Mouse (Mus musculus): Measurements from ENCODE around the gene Fam227a. TPM values are rescaled to one million over a fixed set of nuclear protein-coding genes. Genes with fewer than 3 reads are reported as not detected.

Gene Fam227a
- polyA plus RNA-seq, 1 experiment: 0.74 TPM

- TF ChIP-seq MYOG (IDR thresholded peaks at IDR 0.05; ENCODE audit: control insufficient read depth in 1 of 3, insufficient read depth in 1 of 3, insufficient read length in 2 of 3, low read depth in 2 of 3) (no peak), REST (IDR thresholded peaks at IDR 0.05; ENCODE audit: insufficient read depth, insufficient read length) (no peak), USF1 (IDR thresholded peaks at IDR 0.05; ENCODE audit: low read depth) (no peak), SRF (IDR thresholded peaks at IDR 0.05; ENCODE audit: control insufficient read depth, insufficient read length, low read depth) (no peak), MYOD1 (IDR thresholded peaks at IDR 0.05; ENCODE audit: control insufficient read depth in 1 of 3, insufficient read length in 2 of 3, low read depth in 2 of 3) (no peak), E2F4 (IDR thresholded peaks at IDR 0.05; ENCODE audit: insufficient read depth) (no peak), POLR2A (IDR thresholded peaks at IDR 0.05; ENCODE audit: insufficient read length, low read depth) (no peak)
- H3K27me3 ChIP-seq (ENCODE audit: control insufficient read depth, insufficient read depth, insufficient read length): no peaks in the 10 kb centered on the region
- H3K4me2 ChIP-seq (ENCODE audit: low read depth): no peak overlapping the region
- H3K79me2 ChIP-seq (ENCODE audit: control insufficient read depth, insufficient read depth): no peaks in the 10 kb centered on the region
- H3ac ChIP-seq (ENCODE audit: control insufficient read depth, insufficient read length): no peak overlapping the region
- H3K36me3 ChIP-seq (ENCODE audit: control insufficient read depth, insufficient read depth): no peaks in the 10 kb centered on the region
- no peak overlapping the region for H3K4me3 ChIP-seq
Observed at GRCm38 (mm10) chr15:79598715-79599114, 60.0 kb downstream of the Fam227a start.

GRCm38 (mm10) chr15:79581581-79581980 is 77.2 kb downstream of the Fam227a start:
- no peaks in the 10 kb centered on the region for H3K79me2 ChIP-seq (ENCODE audit: control insufficient read depth, insufficient read depth)

GRCm38 (mm10) chr15:79577671-79578426 is 80.9 kb downstream of the Fam227a start:
- Histone ChIP-seq H3K79me2 (ENCODE audit: control insufficient read depth, insufficient read depth) (no peaks in the 10 kb centered on the region), H3ac (ENCODE audit: control insufficient read depth, insufficient read length) (no peak overlapping the region)
- TF ChIP-seq POLR2AphosphoS2 (IDR thresholded peaks at IDR 0.05; ENCODE audit: insufficient read length, low read depth) (no peak), USF1 (IDR thresholded peaks at IDR 0.05; ENCODE audit: low read depth) (no peak), E2F4 (IDR thresholded peaks at IDR 0.05; ENCODE audit: insufficient read depth) (no peak), POLR2A (IDR thresholded peaks at IDR 0.05; ENCODE audit: insufficient read length, low read depth) (no peak), REST (IDR thresholded peaks at IDR 0.05; ENCODE audit: insufficient read depth, insufficient read length) (no peak), TCF12 (IDR thresholded peaks at IDR 0.05; ENCODE audit: insufficient read depth, poor library complexity, severe bottlenecking) (no peak), MAX (IDR thresholded peaks at IDR 0.05; ENCODE audit: low read depth) (no peak), MYOG (IDR thresholded peaks at IDR 0.05; ENCODE audit: control insufficient read depth in 1 of 3, insufficient read depth in 1 of 3, insufficient read length in 2 of 3, low read depth in 2 of 3) (no peak), CEBPB (IDR thresholded peaks at IDR 0.05; ENCODE audit: insufficient read depth, poor library complexity, severe bottlenecking) (no peak), TCF3 (IDR thresholded peaks at IDR 0.05; ENCODE audit: insufficient read length, low read depth) (no peak), MYOD1 (IDR thresholded peaks at IDR 0.05; ENCODE audit: control insufficient read depth in 1 of 3, insufficient read length in 2 of 3, low read depth in 2 of 3) (no peak), SRF (IDR thresholded peaks at IDR 0.05; ENCODE audit: control insufficient read depth, insufficient read length, low read depth) (no peak)

More at GRCm38 (mm10) chr15:79581581-79581980, 77.2 kb downstream of the Fam227a start:
- H3ac ChIP-seq (ENCODE audit: control insufficient read depth, insufficient read length): no peak overlapping the region
- H3K27me3 ChIP-seq (ENCODE audit: control insufficient read depth, insufficient read depth, insufficient read length): peaks cover 9% of the 10 kb centered on the region
- H3K4me3 ChIP-seq: no peak overlapping the region
- TF ChIP-seq SRF (IDR thresholded peaks at IDR 0.05; ENCODE audit: control insufficient read depth, insufficient read length, low read depth): no peak
- TF ChIP-seq USF1 (IDR thresholded peaks at IDR 0.05; ENCODE audit: low read depth): no peak
- TF ChIP-seq POLR2A (IDR thresholded peaks at IDR 0.05; ENCODE audit: insufficient read length, low read depth): no peak
- no peak for TF ChIP-seq MYOD1 (IDR thresholded peaks at IDR 0.05; ENCODE audit: control insufficient read depth in 1 of 3, insufficient read length in 2 of 3, low read depth in 2 of 3)
- no peak for TF ChIP-seq TCF3 (IDR thresholded peaks at IDR 0.05; ENCODE audit: insufficient read length, low read depth)
- no peak for TF ChIP-seq REST (IDR thresholded peaks at IDR 0.05; ENCODE audit: insufficient read depth, insufficient read length)
- TF ChIP-seq POLR2AphosphoS2 (IDR thresholded peaks at IDR 0.05; ENCODE audit: insufficient read length, low read depth): no peak
- no peak for TF ChIP-seq E2F4 (IDR thresholded peaks at IDR 0.05; ENCODE audit: insufficient read depth)
- TF ChIP-seq TCF12 (IDR thresholded peaks at IDR 0.05; ENCODE audit: insufficient read depth, poor library complexity, severe bottlenecking): no peak
- TF ChIP-seq MAX (IDR thresholded peaks at IDR 0.05; ENCODE audit: low read depth): no peak
- TF ChIP-seq CEBPB (IDR thresholded peaks at IDR 0.05; ENCODE audit: insufficient read depth, poor library complexity, severe bottlenecking): no peak
- TF ChIP-seq MYOG (IDR thresholded peaks at IDR 0.05; ENCODE audit: control insufficient read depth in 1 of 3, insufficient read depth in 1 of 3, insufficient read length in 2 of 3, low read depth in 2 of 3): no peak
- H3K36me3 ChIP-seq (ENCODE audit: control insufficient read depth, insufficient read depth): no peaks in the 10 kb centered on the region
- no peak overlapping the region for H3K4me2 ChIP-seq (ENCODE audit: low read depth)

GRCm38 (mm10) chr15:79576947-79577346 is 81.8 kb downstream of the Fam227a start:
- Histone ChIP-seq H3K79me2 (ENCODE audit: control insufficient read depth, insufficient read depth) (no peaks in the 10 kb centered on the region), H3K4me3 (no peak overlapping the region), H3K4me2 (ENCODE audit: low read depth) (no peak overlapping the region), H3ac (ENCODE audit: control insufficient read depth, insufficient read length) (no peak overlapping the region), H3K27me3 (ENCODE audit: control insufficient read depth, insufficient read depth, insufficient read length) (peaks cover 26% of the 10 kb centered on the region), H3K36me3 (ENCODE audit: control insufficient read depth, insufficient read depth) (no peaks in the 10 kb centered on the region)
- no peak for TF ChIP-seq MAX (IDR thresholded peaks at IDR 0.05; ENCODE audit: low read depth)
- TF ChIP-seq POLR2AphosphoS2 (IDR thresholded peaks at IDR 0.05; ENCODE audit: insufficient read length, low read depth): no peak
- no peak for TF ChIP-seq USF1 (IDR thresholded peaks at IDR 0.05; ENCODE audit: low read depth)
- TF ChIP-seq TCF3 (IDR thresholded peaks at IDR 0.05; ENCODE audit: insufficient read length, low read depth): no peak

More at GRCm38 (mm10) chr15:79577671-79578426, 80.9 kb downstream of the Fam227a start:
- Histone ChIP-seq H3K4me2 (ENCODE audit: low read depth) (no peak overlapping the region), H3K4me3 (no peak overlapping the region), H3K36me3 (ENCODE audit: control insufficient read depth, insufficient read depth) (no peaks in the 10 kb centered on the region), H3K27me3 (ENCODE audit: control insufficient read depth, insufficient read depth, insufficient read length) (peaks cover 18% of the 10 kb centered on the region)
